Mouse (Mus musculus) lung, adult 18-20 months (tissue): ENCODE data around the gene Cdc42bpb.
A peak's percentile ranks its signal among the peaks of the same experiment; 100 is the strongest.

Source experiments
- DNase-seq, 2 experiments: peaks; one replicate each; pipeline ENCODE4 v3.0.0; 2022; ENCODE audit warnings: mixed read lengths in 2 of 2

Gene Cdc42bpb

DNA sequence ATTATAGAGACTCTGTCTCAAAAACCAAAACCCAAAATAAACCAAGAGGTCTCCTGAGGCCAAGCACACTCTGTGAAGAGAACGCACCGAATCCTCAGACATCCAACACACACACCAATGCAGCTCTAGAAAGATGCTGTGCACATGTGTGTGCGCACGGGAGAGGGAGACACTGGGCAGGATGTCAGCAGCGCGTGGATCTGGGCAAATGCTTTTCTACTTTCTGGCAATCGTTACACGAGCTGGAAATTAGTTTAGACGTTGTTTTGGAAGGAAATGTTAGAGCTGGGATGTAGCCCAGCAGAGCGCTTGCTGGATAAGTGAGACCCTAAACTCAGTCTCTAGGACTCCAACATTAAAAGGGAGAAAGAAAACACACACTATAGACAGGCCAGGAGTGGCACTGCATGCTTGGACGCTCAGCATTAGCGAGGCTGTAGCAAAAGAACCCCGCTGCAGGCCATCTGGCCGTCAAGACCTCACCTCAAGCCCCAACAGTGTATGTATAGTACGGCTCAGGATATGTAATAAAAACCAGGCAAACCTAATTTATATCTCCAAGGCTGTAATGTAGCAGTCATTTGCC is 44.4 kb downstream of the Cdc42bpb start:
- DNase-seq: no peak

DNA sequence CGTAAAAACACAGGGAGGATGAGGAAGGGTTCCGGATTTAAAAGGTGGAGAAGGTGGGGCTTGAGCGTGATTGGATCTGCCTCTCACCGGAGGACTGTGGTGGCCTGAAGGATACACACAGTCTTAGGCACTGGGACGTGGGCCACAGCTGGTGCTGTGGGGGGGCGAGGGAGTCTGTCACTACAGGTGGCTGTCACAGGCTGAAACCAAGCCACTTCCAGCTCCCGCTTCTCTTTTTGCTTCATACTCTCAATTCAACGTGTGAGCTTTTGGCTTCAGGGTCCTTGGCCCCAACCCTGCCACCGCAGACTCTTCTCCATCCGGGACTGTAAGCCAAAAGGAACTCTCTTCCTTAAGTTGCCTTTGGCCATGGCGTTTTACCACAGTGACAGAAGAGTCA is 45.1 kb downstream of the Cdc42bpb start:
- no peak for DNase-seq

DNA sequence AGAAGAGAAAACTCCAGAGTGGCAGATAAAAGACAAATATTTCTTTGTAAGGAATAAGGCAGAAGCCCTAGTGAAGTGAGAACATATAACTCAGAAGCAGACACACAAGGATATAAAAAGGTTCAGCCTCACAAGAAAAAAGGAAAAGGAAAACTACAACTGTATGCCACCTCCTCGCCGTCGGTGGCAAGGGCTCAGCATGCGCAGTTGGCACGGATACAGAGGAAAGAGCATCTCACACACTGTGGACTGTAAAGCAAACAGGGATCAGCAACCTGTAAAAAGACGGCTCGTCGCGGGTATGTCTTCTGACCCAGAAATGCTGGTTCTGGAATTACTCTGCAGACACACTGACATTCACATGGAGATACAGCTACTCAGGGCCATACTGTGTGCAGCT is 45.9 kb downstream of the Cdc42bpb start:
- DNase-seq: no peak

DNA sequence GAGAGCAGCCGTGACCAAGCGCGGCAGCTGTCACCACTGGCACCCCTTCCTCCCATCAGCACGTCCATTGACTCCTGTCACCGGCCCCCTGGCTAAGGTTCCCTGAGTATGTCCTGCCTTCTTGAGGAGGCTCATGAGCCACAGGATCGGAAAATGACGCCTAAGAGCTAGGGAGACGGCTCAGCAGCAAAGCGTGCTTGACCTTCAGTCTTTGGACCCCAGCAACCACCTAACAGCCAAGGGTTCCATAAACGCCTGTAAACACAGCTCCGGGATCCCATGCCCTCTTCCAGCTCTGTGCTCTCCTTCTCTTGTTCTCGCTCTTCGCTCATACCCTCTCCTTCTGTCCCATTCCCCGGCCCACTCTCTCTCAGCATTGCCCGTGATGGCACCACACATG is 48.2 kb downstream of the Cdc42bpb start:
- DNase-seq: no peak

GRCm38 (mm10) chr12:111328360-111328759 is 49.2 kb downstream of the Cdc42bpb start:
- DNase-seq: peak; percentile 39 to 65

DNA sequence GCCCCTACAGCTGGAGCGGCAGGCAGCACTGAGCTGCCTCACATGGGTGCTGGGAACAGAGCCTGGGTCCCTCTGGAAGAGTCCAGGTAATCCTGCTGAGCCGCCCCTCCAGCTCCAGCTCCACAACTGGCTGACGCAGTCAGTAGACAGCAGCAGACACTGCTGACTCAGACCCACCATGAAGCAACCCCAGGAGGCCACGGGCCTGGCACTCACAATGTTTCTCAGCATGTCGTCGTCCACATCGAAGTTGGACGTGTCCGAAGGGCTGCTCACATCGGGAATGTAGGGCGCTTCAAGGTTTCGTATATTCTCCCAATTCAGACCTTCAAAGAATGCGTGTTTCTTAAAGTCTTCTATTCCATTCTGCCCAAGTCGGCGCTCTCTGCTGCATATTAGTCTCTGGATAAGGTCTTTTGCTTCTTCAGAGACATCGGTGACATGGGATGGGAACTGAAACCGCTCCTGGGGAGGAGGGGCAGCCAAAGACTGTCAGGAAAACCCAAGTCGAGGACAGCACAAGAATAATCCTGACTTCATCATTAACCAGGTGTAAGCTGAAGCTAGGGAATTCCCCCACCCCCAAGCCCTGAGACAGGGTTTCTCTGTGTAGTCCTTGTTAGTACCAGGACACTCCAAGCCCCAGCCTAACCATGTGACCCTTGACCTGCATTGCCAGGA is 51.6 kb downstream of the Cdc42bpb start:
- DNase-seq: no peak

DNA sequence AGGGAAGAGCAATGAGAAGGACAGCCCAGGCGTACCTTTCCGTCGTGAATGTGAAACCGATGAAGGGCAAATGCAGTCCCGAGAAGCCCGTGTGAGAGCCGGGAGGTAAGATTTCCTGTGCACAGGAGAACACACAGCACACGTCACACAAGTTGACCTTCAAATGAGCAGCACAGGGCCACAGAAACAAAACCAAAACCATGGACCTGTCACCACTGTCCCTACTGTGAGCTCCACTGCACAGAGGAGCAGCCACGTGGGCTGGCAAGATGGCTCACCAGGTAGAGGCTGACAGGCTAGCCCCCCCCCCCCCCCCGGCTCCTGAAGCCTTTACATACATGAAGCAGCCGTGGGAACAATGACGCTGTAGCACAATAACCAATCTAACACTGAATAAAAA is 52.6 kb downstream of the Cdc42bpb start:
- no peak for DNase-seq

- no peak for DNase-seq
Measured at GRCm38 (mm10) chr12:111324536-111324935, 53.0 kb downstream of the Cdc42bpb start.

DNA sequence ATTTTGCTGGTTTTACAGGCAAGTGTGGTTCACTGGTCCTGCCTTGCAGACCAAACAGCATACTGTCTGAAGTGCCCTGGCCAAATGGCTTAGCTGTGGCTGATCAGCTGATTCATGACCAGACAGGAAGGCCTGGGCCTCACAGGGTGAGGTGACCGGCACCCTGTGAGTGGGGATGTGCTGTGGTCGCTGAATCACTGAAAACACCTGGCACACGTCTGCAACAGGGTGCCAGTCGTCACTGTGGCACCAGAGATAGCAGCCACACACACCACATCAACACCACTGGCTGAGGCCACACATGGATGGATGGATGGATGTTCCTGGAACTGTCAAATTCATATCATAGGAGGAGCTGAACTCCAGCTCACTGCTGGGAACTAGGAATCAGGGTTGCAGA is 54.1 kb downstream of the Cdc42bpb start:
- no peak for DNase-seq

DNA sequence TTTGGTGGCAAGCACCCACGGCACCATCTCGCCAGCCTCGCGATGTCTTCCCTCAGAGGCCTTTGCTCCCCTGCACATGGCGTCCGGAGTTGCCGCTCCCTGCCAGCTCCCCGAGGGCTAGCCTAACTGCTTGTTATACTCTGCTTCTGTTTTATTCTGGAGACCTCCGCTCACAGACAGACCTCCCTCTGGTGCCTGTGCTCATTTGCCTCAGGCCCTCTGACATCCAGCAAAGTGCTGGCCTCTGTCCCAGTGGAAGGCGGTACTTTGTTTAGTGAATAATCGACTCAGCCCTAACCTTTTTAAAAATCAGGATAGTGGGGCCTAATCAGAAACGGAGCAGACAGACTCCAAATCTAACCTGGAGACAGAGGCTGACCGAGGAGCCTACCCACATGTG is 55.7 kb downstream of the Cdc42bpb start:
- DNase-seq: no peak

GRCm38 (mm10) chr12:111320549-111320948 is 57.0 kb downstream of the Cdc42bpb start:
- peak; percentile 82 to 87 for DNase-seq

GRCm38 (mm10) chr12:111317694-111318093 is 59.8 kb downstream of the Cdc42bpb start:
- no peak for DNase-seq

DNA sequence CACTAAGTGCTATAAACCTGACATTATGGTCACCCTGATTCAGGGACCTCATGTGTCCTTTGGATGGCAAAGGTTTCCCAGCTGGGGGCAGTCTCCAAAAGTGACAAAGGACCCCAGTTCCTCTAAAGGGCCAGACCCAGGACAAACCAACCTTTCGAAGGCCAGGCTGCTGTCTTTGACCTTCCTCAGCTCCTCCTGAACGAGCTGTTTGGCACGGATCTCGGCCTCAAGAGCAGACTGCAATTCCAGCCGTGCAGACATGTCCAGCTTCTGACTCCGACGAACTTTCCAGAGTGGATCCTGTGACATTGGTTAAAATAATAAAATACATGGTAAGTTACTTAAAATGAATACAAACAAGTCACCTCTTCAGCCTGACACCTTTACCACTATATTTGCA is 63.2 kb downstream of the Cdc42bpb start:
- DNase-seq: no peak

GRCm38 (mm10) chr12:111311775-111312174 is 65.7 kb downstream of the Cdc42bpb start:
- DNase-seq: no peak

GRCm38 (mm10) chr12:111309931-111310330 is 67.6 kb downstream of the Cdc42bpb start:
- DNase-seq: no peak

DNA sequence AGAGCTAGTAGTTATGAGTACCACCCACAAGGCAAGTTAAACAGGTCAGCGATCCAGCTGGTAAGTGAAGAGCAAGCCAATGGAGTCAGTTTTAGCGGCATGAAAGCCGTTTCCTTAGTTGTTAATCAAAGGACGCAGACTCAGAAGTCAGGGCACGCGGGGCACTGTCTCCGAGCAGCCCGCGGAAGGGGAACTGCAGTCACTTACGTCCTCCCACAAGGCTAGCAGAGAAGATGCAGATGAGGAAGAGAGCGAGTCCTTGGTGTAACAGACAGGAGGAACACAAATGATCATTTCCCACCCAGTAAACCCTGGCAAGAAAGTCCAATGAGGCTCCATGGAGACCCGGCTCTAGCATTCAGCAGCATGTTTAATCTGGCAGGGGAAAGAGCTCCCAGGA is 68.3 kb downstream of the Cdc42bpb start:
- no peak for DNase-seq

DNA sequence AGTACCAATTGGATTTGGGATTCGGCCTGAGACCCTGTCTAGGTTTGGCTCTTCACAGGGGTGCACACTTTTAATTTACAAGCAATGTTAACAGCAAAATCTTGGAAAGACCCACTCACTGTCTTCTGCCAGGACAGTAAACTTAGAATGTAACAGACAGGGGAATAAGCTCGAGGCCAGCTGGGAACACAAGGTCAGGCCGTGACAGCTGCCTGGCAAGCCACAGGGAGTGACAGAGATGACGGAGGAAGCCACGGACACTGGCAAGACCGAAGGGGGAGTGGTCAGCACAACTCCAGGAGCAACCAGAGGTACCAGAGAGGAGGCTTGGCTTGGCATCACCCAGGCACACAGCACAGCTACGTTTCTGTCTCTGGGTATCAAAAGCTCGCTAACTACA is 70.7 kb downstream of the Cdc42bpb start:
- DNase-seq: no peak

GRCm38 (mm10) chr12:111303702-111304337 is 73.7 kb downstream of the Cdc42bpb start:
- DNase-seq: no peak

DNA sequence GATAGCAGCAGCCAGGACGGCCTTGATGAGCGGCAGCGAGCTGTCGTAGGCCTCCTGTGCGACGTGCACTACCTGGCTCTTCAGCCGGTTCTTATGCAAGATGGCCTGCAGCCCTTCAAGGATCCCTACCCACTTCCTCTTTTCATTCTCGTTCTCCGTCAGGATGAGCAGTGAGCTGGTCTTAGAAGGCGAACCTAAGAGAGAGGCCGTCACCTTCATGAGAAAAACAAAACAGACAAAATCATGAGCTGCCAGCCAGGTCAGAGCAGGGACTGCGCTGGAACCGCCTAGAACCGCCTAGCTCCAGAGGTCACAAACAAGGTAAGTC is 75.5 kb downstream of the Cdc42bpb start:
- DNase-seq: no peak

DNA sequence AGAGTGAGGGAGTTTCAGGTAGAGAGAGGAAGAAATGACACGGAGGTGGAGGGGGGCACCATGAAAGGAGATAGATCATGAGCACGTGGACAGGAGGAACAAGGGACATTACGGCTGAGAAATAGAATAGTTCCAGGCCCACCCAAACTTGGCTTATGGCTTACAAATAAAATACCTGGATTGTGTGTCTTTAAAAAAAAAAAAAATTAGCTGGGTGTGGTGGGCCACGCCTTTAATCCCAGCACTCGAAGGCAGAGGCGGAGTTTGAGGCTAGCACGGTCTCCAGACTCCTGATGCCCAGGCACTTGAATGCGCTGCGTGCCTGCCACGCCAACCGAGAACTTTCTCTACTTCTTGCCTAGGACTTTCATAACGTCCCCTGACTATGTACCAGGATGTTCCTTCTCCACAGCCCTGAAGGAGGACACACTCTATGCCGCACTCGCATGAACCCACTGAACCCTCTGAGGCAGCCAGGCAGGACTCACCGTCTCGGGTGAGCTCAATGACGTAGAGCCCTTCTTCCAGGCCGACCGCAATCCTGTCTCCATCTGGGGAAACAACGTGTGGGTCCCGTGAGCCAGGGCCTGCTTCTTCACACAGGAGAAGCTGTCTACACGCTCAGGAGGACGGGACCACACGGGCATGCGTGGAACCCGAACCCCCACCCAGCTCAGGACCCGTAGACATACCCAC is 76.0 kb downstream of the Cdc42bpb start:
- DNase-seq: no peak

GRCm38 (mm10) chr12:111293025-111293424 is 84.5 kb downstream of the Cdc42bpb start:
- no peak for DNase-seq

- no peak for DNase-seq
Measured at GRCm38 (mm10) chr12:111284532-111284931, 93.0 kb downstream of the Cdc42bpb start.

GRCm38 (mm10) chr12:111283573-111283972 is 93.9 kb downstream of the Cdc42bpb start:
- no peak for DNase-seq

GRCm38 (mm10) chr12:111276371-111276770 is 101.1 kb downstream of the Cdc42bpb start:
- no peak for DNase-seq
